Mouse (Mus musculus): ENCODE measurements around the gene Foxn3.
A peak's percentile ranks its signal among the peaks of the same experiment; 100 is the strongest.

Gene Foxn3

GRCm38 (mm10) chr12:99385897-99386834 is 177.2 kb downstream of the Foxn3 start:
- no peak for DNase-seq (ENCODE audit: low spot score in 2 of 2)

- no peak for DNase-seq (ENCODE audit: low spot score in 2 of 2)
Observed at GRCm38 (mm10) chr12:99385073-99385472, 178.3 kb downstream of the Foxn3 start.

- no peak for DNase-seq (ENCODE audit: low spot score in 2 of 2)
Observed at GRCm38 (mm10) chr12:99381317-99381716, 182.1 kb downstream of the Foxn3 start.

- DNase-seq (ENCODE audit: low spot score in 2 of 2), result no peak
Observed at GRCm38 (mm10) chr12:99380855-99381262, 182.5 kb downstream of the Foxn3 start.

GRCm38 (mm10) chr12:99380124-99380523 is 183.3 kb downstream of the Foxn3 start:
- no peak for DNase-seq (ENCODE audit: low spot score in 2 of 2)

- no peak for DNase-seq (ENCODE audit: low spot score in 2 of 2)
Observed at GRCm38 (mm10) chr12:99378284-99378683, 185.1 kb downstream of the Foxn3 start.

- DNase-seq (ENCODE audit: low spot score in 2 of 2), result no peak
Observed at GRCm38 (mm10) chr12:99377705-99378104, 185.7 kb downstream of the Foxn3 start.

GRCm38 (mm10) chr12:99377069-99377468 is 186.3 kb downstream of the Foxn3 start:
- DNase-seq (ENCODE audit: low spot score in 2 of 2), result no peak

- DNase-seq (ENCODE audit: low spot score in 2 of 2), result no peak
Observed at GRCm38 (mm10) chr12:99375878-99376454, 187.4 kb downstream of the Foxn3 start.

GRCm38 (mm10) chr12:99375426-99375825 is 188.0 kb downstream of the Foxn3 start:
- no peak for DNase-seq (ENCODE audit: low spot score in 2 of 2)

GRCm38 (mm10) chr12:99374099-99374600 is 189.2 kb downstream of the Foxn3 start:
- peak in 1 of 2 experiments; percentile 36 for DNase-seq (ENCODE audit: low spot score in 2 of 2)

GRCm38 (mm10) chr12:99373584-99373983 is 189.8 kb downstream of the Foxn3 start:
- DNase-seq (ENCODE audit: low spot score in 2 of 2), result no peak

- no peak for DNase-seq (ENCODE audit: low spot score in 2 of 2)
Observed at GRCm38 (mm10) chr12:99371500-99371899, 191.9 kb downstream of the Foxn3 start.

GRCm38 (mm10) chr12:99368251-99368650 is 195.1 kb downstream of the Foxn3 start:
- no peak for DNase-seq (ENCODE audit: low spot score in 2 of 2)

GRCm38 (mm10) chr12:99365999-99366398 is 197.4 kb downstream of the Foxn3 start:
- no peak for DNase-seq (ENCODE audit: low spot score in 2 of 2)

- no peak for DNase-seq (ENCODE audit: low spot score in 2 of 2)
Observed at GRCm38 (mm10) chr12:99364201-99364600, 199.2 kb downstream of the Foxn3 start.

GRCm38 (mm10) chr12:99363024-99363423 is 200.4 kb downstream of the Foxn3 start:
- no peak for DNase-seq (ENCODE audit: low spot score in 2 of 2)

- DNase-seq (ENCODE audit: low spot score in 2 of 2), result no peak
Observed at GRCm38 (mm10) chr12:99361752-99362132, 201.6 kb downstream of the Foxn3 start.

GRCm38 (mm10) chr12:99360958-99361751 is 202.2 kb downstream of the Foxn3 start:
- DNase-seq (ENCODE audit: low spot score in 2 of 2), result no peak

- DNase-seq (ENCODE audit: low spot score in 2 of 2), result no peak
Observed at GRCm38 (mm10) chr12:99358698-99359097, 204.7 kb downstream of the Foxn3 start.

- no peak for DNase-seq (ENCODE audit: low spot score in 2 of 2)
Observed at GRCm38 (mm10) chr12:99356660-99357059, 206.7 kb downstream of the Foxn3 start.

- no peak for DNase-seq (ENCODE audit: low spot score in 2 of 2)
Observed at GRCm38 (mm10) chr12:99353692-99354091, 209.7 kb downstream of the Foxn3 start.

Data from frontal cortex, postnatal 25 days (tissue).